Mouse (Mus musculus): Measurements from ENCODE around the gene Slc25a47. TPM values are rescaled to one million over a fixed set of nuclear protein-coding genes. Genes with fewer than 3 reads are reported as not detected.

Slc25a47 gene
- polyA plus RNA-seq, 1 experiment from 2014 or later, result 12.0 TPM

MicroRNAs within 50 kb of the gene (microRNA counts, 519-probe panel; counts per million panel counts)
- microRNA mmu-miR-345-3p (not detected), microRNA mmu-miR-345-5p (2,517 counts per million, percentile 57 among the panel's probes with 10 or more counts)

Small RNA genes within 50 kb of the gene (microRNA-seq; reads per million reads assigned to microRNA genes)
- 78.5 reads per million, percentile 51 among the genes with 10 or more reads in this experiment for gene Mir345 (ENCODE audit: borderline number of aligned reads)

Other genes with a start within 250 kb of the Slc25a47 start
- gene Degs2, start 133.7 kb upstream of the Slc25a47 start, polyA plus RNA-seq (2015; fragmentation: Nextera tagmentation; extraction: Ambion mirVana), result 1.2 and 1.9 TPM in 2 replicates
- 16.0 and 16.5 TPM in 2 replicates for gene Yy1, start 43.1 kb upstream of the Slc25a47 start, polyA plus RNA-seq (2015; fragmentation: Nextera tagmentation; extraction: Ambion mirVana)
- gene Slc25a29, start 163 bp upstream of the Slc25a47 start, polyA plus RNA-seq (2015; fragmentation: Nextera tagmentation; extraction: Ambion mirVana), result 11.3 and 11.7 TPM in 2 replicates
- gene Wdr25, start 57.6 kb downstream of the Slc25a47 start, polyA plus RNA-seq (2015; fragmentation: Nextera tagmentation; extraction: Ambion mirVana), result 7.1 and 9.9 TPM in 2 replicates
- gene Wars, start 58.1 kb downstream of the Slc25a47 start, polyA plus RNA-seq (2015; fragmentation: Nextera tagmentation; extraction: Ambion mirVana), result 62.9 and 65.8 TPM in 2 replicates
- 15.1 and 16.8 TPM in 2 replicates for gene Begain, start 232.2 kb downstream of the Slc25a47 start, polyA plus RNA-seq (2015; fragmentation: Nextera tagmentation; extraction: Ambion mirVana)

Data from embryonic facial prominence, embryonic 15.5 days (tissue).